Mouse (Mus musculus) hindbrain, postnatal 0 days (tissue): ENCODE results near the gene Hnmt. TPM values are rescaled to one million over a fixed set of nuclear protein-coding genes. Genes with fewer than 3 reads are reported as not detected.
"Not testable (repeated sequence)": the region's sequence is repeated elsewhere in the genome, so short reads cannot be mapped to it uniquely, and the experiment has no call there.

Experiments used
- ATAC-seq: fragments of 200-750 bp; cut with Nextera tagmentation; 2 replicates; pipeline ENCODE4 v1.8.0; 2017; ENCODE audit warnings: mild to moderate bottlenecking, moderate TSS enrichment, moderate library complexity
- DNase-seq: peaks from one replicate; pipeline ENCODE4 v3.0.0-alpha.2; 2015; ENCODE audit warnings: low spot score
- H3K27ac ChIP-seq: fragments of 300-500 bp; sonication (generic); 2 replicates; pipeline ENCODE4 v1.5.1; 2014; ENCODE audit warnings: mild to moderate bottlenecking
- H3K27me3 ChIP-seq: fragments of 300-500 bp; sonication (generic); 2 replicates; pipeline ENCODE4 v1.6.1; 2014; ENCODE audit warnings: low read length, mixed read lengths; ENCODE audit not compliant: insufficient read depth
- H3K36me3 ChIP-seq: fragments of 300-500 bp; sonication (generic); 2 replicates; pipeline ENCODE4 v1.6.1; 2014; ENCODE audit warnings: low read length, mixed read lengths; ENCODE audit not compliant: insufficient read depth
- H3K4me1 ChIP-seq: fragments of 300-500 bp; sonication (generic); 2 replicates; pipeline ENCODE4 v1.6.1; 2014; ENCODE audit warnings: antibody characterized with exemption, low read length, mixed read lengths; ENCODE audit not compliant: insufficient read depth
- H3K4me2 ChIP-seq: fragments of 300-500 bp; sonication (generic); 2 replicates; pipeline ENCODE4 v1.6.1; 2014; ENCODE audit warnings: low read depth, mild to moderate bottlenecking, low read length, moderate library complexity, mixed read lengths
- H3K4me3 ChIP-seq: fragments of 300-500 bp; sonication (generic); 2 replicates; pipeline ENCODE4 v1.5.1; 2014; ENCODE audit warnings: low read length
- H3K9ac ChIP-seq: fragments of 300-500 bp; sonication (generic); replicated peaks from 2 replicates; pipeline ENCODE4 v1.6.1; 2014; ENCODE audit warnings: mild to moderate bottlenecking, low read length, moderate library complexity, mixed read lengths
- H3K9me3 ChIP-seq: fragments of 300-500 bp; sonication (generic); 2 replicates; pipeline ENCODE4 v1.6.1; 2016; ENCODE audit warnings: low read length, mixed read lengths
- CTCF ChIP-seq: IDR thresholded peaks from 2 replicates; pipeline ENCODE4 v1.5.1; 2016; ENCODE audit warnings: antibody characterized with exemption, control low read depth, low read depth
- WGBS: fragments of 180-500 bp; shearing (Covaris S2); extraction: QIAGEN DNeasy Blood & Tissue Kit; methylation state at CpG from one replicate; pipeline ENCODE4 v1.1.7; 2014; 5-methylcytosine and 5-hydroxymethylcytosine counted together
- polyA plus RNA-seq: library from polyadenylated mRNA; unstranded; fragments of >200 nt; fragmentation: Nextera tagmentation; extraction: Ambion mirVana; gene quantifications from 2 replicates; pipeline ENCODE4 v1.2.1, GENCODE M21; 2015
- total RNA-seq: library from RNA; depleted of rRNA; stranded (reverse); fragments of >200 nt; gene quantifications from 2 replicates; pipeline ENCODE4 v1.2.3, GENCODE M21; 2014

The Hnmt gene
- total and polyA plus RNA-seq, 2 experiments from 2014 or later, result 13.5 to 28.4 TPM

GRCm38 (mm10) chr2:24042901-24043300, 6.3 kb downstream of the Hnmt start:
- DNase-seq (no peak), ATAC-seq (no peak)
- Histone ChIP-seq H3K9ac (no peak overlapping the region), H3K36me3 (no peaks in the 10 kb centered on the region), H3K27me3 (no peaks in the 10 kb centered on the region), H3K9me3 (no peaks in the 10 kb centered on the region), H3K4me2 (no peak overlapping the region), H3K4me3 (no peak overlapping the region), H3K4me1 (no peaks in the 10 kb centered on the region), H3K27ac (no peak overlapping the region)
- TF ChIP-seq CTCF, result no peak
- 93% methylated on average over 1 of the region's 1 CpGs for WGBS

DNA sequence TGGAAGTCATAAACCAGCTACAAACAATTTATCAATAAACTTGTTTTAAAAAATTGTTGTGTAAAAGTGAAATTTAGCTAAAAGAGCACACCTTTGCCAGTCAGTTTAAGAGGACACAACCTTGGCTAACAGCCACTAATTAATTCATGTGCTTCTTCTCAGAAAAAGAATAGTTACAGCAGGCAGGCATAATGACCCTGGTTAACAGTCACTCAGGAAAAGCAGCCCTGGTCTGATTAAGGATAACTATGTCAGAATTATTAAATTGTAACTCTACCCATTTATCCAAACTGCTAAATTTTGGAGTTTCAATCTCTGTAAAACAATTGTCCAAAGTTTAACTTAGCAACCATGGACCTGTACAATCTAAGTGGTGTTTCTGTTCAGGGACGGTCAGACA, 8.7 kb downstream of the Hnmt start:
- no peak for ATAC-seq
- no peaks in the 10 kb centered on the region for H3K27me3 ChIP-seq
- 91% methylated on average over 1 of the region's 1 CpGs for WGBS

DNA sequence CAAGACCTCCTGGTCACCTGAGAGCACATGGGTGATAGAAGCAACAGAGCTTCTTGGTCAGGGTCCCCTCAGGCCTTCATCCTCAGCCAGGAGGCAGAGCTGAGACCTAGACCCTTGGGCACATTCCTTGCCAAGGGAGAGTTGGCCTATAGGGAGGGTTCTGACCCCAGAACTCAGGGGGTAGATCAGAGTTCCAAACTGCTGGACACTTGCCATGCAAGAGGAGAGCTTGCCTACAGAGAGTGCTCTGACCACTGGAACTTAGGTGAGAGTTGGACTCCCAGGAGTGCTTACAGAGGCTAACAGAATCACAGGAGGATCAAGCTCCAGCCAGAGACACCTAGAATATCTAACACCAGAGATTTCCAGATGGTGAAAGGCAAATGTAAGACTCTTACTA, 29.8 kb downstream of the Hnmt start:
- H3K9me3 ChIP-seq, H3K4me3 ChIP-seq, H3K36me3 ChIP-seq, H3K27me3 ChIP-seq, H3K4me1 ChIP-seq, H3K4me2 ChIP-seq, H3K9ac ChIP-seq, ATAC-seq, H3K27ac ChIP-seq, DNase-seq: not testable (repeated sequence)

More for the DNA sequence above, 8.7 kb downstream of the Hnmt start:
- no peaks in the 10 kb centered on the region for H3K36me3 ChIP-seq
- DNase-seq, result no peak
- H3K4me2 ChIP-seq, result no peak overlapping the region
- H3K4me1 ChIP-seq, result no peaks in the 10 kb centered on the region
- no peak overlapping the region for H3K27ac ChIP-seq
- no peak for TF ChIP-seq CTCF
- H3K4me3 ChIP-seq, result no peak overlapping the region
- H3K9me3 ChIP-seq, result no peaks in the 10 kb centered on the region
- H3K9ac ChIP-seq, result no peak overlapping the region

GRCm38 (mm10) chr2:24018966-24019365, 30.2 kb downstream of the Hnmt start:
- no peaks in the 10 kb centered on the region for H3K36me3 ChIP-seq
- no peak for DNase-seq
- no peaks in the 10 kb centered on the region for H3K4me1 ChIP-seq
- H3K9ac ChIP-seq, result no peak overlapping the region
- no peaks in the 10 kb centered on the region for H3K9me3 ChIP-seq
- no peak for ATAC-seq
- no peaks in the 10 kb centered on the region for H3K27me3 ChIP-seq
- H3K27ac ChIP-seq, result no peak overlapping the region
- WGBS, result 94% methylated on average over 1 of the region's 1 CpGs
- no peak overlapping the region for H3K4me2 ChIP-seq
- TF ChIP-seq CTCF, result no peak
- no peak overlapping the region for H3K4me3 ChIP-seq

DNA sequence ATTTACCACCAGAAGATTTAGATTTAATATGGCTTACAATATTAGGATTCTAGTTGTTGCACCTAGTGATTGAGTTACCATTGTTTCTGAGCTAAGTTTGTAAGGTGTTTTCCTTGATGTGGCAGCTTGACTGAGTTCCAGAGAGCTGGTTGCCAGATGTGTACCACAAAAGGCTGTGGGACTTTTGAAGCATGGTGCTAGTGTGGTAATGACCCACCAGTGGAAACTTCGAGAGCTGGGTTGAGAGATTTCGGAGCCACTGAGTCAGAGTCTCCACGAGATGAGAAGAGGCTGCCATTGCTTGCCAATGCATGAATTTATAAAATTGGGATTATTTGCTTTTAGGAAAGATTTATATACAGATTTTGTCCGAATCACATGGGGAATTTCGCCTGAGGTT, 34.2 kb downstream of the Hnmt start:
- Histone ChIP-seq H3K36me3 (no peaks in the 10 kb centered on the region), H3K27ac (no peak overlapping the region), H3K4me2 (no peak overlapping the region), H3K9me3 (no peaks in the 10 kb centered on the region), H3K4me3 (no peak overlapping the region), H3K4me1 (no peaks in the 10 kb centered on the region), H3K9ac (no peak overlapping the region), H3K27me3 (no peaks in the 10 kb centered on the region)
- ATAC-seq (no peak), DNase-seq (no peak)
- TF ChIP-seq CTCF, result no peak
- WGBS, result 87% methylated on average over 5 of the region's 5 CpGs

- no peak for DNase-seq
- WGBS, result 72% methylated on average over 1 of the region's 1 CpGs
- Histone ChIP-seq H3K27me3 (no peaks in the 10 kb centered on the region), H3K9ac (no peak overlapping the region), H3K36me3 (no peaks in the 10 kb centered on the region), H3K27ac (no peak overlapping the region), H3K9me3 (no peaks in the 10 kb centered on the region), H3K4me1 (no peaks in the 10 kb centered on the region), H3K4me2 (no peak overlapping the region), H3K4me3 (no peak overlapping the region)
- ATAC-seq, result no peak
- TF ChIP-seq CTCF, result no peak
Measured at GRCm38 (mm10) chr2:23999323-23999722, 49.9 kb downstream of the Hnmt start.

DNA sequence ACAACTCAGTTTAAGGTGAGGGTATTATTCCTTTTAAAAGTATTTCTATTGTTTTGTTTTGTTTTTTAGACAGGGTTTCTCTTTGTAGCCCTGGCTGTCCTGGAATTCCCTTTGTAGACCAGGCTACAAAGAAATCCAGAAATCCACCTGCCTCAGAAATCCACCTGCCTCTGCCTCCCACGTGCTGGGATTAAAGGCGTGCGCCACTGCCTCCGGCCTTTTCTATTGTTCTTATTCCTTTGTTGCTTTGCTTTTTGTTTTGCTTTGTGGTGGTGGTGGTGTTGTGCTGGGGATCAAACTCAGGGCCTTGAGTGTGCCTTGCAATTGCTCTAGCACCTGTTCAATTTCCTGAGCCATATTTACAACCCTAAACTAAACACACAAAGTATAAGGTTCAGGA, 50.4 kb downstream of the Hnmt start:
- Histone ChIP-seq H3K4me2 (no peak overlapping the region), H3K27me3 (no peaks in the 10 kb centered on the region), H3K4me3 (no peak overlapping the region), H3K27ac (no peak overlapping the region), H3K36me3 (no peaks in the 10 kb centered on the region), H3K9ac (no peak overlapping the region), H3K9me3 (no peaks in the 10 kb centered on the region), H3K4me1 (no peaks in the 10 kb centered on the region)
- no peak for DNase-seq
- 90% methylated on average over 4 of the region's 4 CpGs for WGBS
- no peak for TF ChIP-seq CTCF
- no peak for ATAC-seq

GRCm38 (mm10) chr2:23996830-23997229, 52.4 kb downstream of the Hnmt start:
- WGBS, result 70% methylated on average over 2 of the region's 2 CpGs
- H3K4me3 ChIP-seq, result no peak overlapping the region
- no peak overlapping the region for H3K27ac ChIP-seq
- no peak overlapping the region for H3K9ac ChIP-seq
- DNase-seq (no peak), ATAC-seq (no peak)
- H3K4me2 ChIP-seq, result no peak overlapping the region
- no peaks in the 10 kb centered on the region for H3K4me1 ChIP-seq
- no peak for TF ChIP-seq CTCF
- H3K9me3 ChIP-seq, result no peaks in the 10 kb centered on the region
- H3K36me3 ChIP-seq, result no peaks in the 10 kb centered on the region
- no peaks in the 10 kb centered on the region for H3K27me3 ChIP-seq

GRCm38 (mm10) chr2:23990034-23990573, 59.1 kb downstream of the Hnmt start:
- not testable (repeated sequence) for DNase-seq, H3K36me3 ChIP-seq, ATAC-seq, H3K27ac ChIP-seq, H3K9ac ChIP-seq, H3K9me3 ChIP-seq, H3K4me1 ChIP-seq, H3K27me3 ChIP-seq, H3K4me3 ChIP-seq, H3K4me2 ChIP-seq
- 90% methylated on average over 9 of the region's 9 CpGs for WGBS
